Mouse (Mus musculus): ENCODE measurements around the gene Gm7030.
A peak's percentile ranks its signal among the peaks of the same experiment; 100 is the strongest.
"Not testable (repeated sequence)": the region's sequence is repeated elsewhere in the genome, so short reads cannot be mapped to it uniquely, and the experiment has no call there.

Gm7030 gene

GRCm38 (mm10) chr17:36081901-36082300 lies 47.3 kb downstream of the Gm7030 start:
- not testable (repeated sequence) for DNase-seq

- peak; percentile 81 to 88 for DNase-seq
Measured at GRCm38 (mm10) chr17:36060829-36061228, 68.4 kb downstream of the Gm7030 start.

Measured in thymus, adult 18-20 months (tissue).